Mouse (Mus musculus) brain, adult 2 months (tissue): ENCODE data around the gene Trim44.

ENCODE experiments used
- DNase-seq: peaks from one replicate; pipeline ENCODE4 v3.0.0; 2011; ENCODE audit warnings: low read depth, low spot score

Gene Trim44

DNA sequence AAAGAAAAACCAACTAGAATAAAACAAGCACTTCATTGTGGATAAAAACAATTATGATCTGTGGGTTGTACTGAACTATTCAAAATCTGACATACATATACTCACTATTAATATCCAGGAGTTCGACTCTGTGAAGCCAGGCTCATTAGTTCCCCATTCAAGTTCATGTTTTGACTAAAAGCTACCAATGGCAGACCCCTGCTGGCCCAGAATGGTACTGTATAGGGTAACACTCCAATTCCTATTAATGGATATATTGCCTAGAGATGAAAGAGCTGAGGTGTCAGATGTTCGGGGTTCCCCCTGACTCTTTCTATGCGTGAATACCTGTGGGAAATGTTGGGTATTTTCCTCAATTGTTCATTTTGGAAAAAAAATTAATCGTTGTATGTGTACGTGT lies 117.6 kb downstream of the Trim44 start:
- DNase-seq = peak; percentile 73

DNA sequence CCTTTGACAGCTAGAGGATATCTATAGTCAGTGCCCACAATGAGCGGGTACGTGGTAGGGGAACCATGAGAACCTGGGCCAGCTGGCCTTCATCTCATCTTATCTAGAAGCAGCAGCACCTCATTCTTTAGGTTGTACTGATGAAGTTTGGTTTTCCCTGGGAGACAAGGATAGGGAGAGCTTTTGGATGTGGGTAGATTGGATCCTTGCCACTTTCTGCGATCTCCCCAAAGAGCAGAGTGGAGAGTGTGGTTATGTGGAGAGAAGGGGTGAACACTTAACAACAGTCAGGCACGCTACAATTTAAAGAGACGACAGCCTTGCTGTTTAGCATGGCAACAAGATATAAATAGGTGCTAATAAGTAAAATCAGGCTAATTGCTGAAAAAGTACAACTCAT lies 119.0 kb downstream of the Trim44 start:
- peak; percentile 61 for DNase-seq

DNA sequence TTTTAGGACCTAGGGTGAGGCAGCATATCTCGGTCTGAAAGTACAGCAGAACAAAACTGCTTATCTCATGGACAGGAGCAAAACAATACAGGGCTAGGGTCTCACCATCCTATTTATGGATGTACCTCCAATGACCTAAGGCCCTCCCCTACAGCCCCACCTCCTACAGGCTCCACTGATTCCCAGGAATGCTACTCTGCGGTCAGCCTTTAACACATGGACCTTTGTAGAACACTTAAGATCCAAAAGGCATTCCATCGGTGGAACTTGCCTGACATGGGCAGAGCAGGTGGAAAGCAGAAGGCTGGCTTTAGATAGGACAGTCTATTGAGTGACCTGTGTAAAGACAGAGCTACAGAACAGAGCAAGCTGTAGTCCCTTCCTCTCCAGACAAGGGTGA lies 120.3 kb downstream of the Trim44 start:
- no peak for DNase-seq

DNA sequence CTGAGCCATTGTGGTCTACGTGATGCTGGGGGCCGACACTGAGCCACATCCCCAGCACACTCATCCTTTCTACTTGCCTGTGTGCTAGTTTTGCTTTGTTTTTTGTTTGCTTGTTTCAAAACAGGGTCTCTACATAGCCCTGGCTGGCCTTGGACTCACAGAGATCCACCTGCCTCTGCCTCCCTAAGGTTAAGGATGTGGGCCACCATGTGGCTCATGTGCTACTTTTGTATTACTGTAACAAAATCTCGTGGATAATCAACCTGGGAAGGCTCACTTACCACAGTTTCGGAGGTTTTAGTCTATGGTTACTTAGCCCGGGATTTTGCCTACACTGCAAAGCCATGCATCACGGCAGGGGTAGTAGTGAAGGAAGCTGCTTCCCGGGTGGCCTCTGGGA lies 125.5 kb downstream of the Trim44 start:
- DNase-seq = no peak

DNA sequence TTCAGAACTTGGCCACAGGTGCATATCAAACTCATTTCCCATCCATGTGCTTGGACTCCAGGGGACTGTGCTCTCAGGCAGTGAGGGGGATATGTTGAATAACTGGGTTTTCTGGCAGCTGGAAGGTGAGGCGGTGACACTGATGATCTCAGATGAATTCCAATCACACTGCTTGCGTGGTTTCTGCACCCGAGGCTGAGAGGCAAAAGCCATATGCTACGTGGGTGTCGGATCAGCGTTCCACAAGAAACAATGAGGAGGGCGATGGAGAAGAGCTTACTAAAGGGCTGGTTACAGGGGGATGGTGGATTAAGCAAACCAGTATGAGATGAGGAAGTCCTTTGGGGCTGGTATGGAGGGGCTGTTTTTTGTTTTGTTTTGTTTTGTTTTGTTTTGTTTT lies 127.8 kb downstream of the Trim44 start:
- peak; percentile 76 for DNase-seq

DNA sequence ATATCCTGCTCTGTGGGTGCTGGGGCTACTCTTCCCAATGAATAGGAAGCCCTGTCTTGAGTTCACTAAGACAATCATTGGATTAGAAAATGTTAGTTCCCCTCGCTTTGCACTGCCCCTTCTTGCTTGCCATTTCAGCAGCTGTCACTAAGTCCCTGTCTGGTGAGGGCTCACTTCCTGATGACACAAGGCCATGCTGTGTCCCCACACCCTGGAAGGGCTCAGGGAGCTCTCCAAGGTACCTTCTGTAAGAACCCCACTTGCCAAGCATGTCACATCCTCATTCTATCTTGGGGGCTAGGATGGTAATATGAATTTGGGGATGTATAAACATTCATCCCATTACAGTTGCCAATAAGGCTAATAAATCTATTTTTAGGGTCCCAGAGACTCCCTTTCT lies 129.7 kb downstream of the Trim44 start:
- DNase-seq = no peak

DNA sequence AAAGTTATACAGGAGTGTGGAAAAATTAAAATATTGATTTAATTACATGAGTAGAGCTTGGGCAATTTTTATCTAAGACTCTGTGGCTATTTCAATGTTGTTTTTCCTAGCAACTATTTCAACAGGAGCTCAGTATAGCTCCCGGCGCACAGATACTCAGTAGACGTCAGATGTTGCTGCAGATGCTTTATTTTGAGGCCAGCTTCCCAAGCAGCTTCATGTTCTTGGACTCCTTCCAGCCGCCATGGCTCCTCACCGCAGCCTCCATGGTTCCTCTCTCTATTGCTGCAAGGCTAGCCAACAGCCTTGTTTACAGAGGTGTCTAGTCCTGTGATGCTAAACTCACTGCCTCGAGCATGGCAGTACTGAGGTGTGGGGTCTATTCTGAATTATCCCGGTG lies 134.3 kb downstream of the Trim44 start:
- peak; percentile 83 for DNase-seq

DNA sequence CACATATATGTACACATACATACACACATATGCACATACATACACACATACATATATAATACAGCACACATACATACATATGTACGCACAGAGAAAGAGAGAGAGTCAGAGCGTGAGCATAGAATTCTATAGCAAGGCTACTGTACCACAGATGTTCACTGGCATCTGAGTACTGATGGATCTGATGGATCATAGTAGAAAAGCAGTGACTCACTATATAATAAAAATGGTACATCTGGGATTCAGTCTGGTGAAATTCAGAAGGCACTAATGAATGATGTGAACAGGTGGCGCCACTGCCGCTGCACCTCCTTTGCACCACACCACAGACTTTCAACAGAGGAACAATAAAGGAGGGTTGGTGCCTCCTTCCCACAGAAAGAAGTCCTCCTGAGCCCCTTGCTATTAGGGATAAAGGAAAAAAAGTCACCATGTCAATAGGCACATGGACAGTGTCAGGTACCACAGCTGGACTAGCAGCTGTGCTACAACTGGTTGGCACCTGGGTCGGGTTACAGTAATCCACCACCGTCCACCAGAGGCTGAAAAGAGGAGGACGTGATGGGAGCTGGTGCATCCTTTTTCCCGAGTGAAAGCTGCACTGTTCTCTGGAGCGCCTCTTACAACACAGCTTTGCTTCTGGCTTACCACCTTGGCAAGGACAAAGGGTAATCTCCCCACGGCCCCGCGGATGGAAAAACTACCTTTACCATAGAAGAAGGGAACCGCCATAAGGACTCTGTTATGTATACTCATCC lies 139.9 kb downstream of the Trim44 start:
- no peak for DNase-seq

DNA sequence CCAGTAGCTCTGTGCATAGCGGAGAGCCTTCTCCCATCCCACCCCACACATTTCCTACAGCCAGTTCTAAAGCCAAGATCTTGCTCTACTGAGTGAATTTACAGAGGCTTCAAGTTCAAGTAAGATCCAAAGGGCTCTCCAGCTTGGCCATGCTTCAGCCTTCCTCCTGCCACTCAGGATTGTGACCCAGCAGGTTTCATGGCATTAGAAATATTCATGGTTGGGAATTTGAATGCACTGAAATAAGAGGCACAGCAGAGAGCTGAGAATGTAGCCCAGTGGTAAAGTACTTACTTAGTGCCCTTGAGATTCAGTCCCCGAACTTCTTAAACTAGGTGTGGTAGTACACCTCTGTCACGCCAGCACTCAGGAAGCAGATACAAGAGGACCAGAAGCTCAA lies 140.7 kb downstream of the Trim44 start:
- DNase-seq = no peak

DNA sequence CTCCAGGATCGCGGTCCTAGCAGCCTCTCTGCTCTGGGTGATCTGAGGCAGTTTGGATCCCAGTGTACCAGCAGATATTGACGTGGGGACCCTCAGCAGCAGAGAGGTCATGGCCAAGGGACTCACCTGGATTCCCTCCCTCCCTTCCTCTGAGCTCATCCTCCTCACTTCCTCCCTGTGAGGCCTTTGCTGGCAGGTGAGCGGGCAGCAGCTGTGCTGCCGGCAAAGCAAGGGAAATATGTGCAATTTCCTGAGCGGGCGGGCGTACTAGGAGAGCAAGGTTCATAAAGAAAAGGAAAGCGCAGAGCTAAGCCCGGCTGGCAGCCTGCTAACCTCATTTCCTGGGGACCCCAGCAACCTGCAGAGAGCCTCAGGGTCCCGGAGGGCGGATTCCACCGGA lies 148.5 kb downstream of the Trim44 start:
- peak; percentile 48 for DNase-seq

DNA sequence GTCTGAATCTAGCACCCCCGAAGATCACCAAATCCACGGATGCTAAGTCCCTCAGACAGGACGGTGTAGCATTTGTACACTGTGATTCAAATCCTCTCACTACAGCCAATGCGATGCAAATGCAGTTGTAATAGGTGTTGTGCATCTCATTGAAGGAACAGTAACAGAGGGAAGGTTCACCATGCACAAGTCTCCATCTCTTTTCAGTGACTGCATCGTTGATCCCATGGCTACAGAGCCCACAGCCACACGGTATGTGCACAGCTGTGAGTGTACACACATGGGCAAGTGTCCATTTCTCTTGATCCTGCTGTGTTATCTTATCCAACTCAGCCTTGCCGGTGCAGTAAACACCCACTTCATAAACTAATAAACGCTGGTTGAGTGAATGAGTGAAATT lies 148.9 kb downstream of the Trim44 start:
- no peak for DNase-seq

DNA sequence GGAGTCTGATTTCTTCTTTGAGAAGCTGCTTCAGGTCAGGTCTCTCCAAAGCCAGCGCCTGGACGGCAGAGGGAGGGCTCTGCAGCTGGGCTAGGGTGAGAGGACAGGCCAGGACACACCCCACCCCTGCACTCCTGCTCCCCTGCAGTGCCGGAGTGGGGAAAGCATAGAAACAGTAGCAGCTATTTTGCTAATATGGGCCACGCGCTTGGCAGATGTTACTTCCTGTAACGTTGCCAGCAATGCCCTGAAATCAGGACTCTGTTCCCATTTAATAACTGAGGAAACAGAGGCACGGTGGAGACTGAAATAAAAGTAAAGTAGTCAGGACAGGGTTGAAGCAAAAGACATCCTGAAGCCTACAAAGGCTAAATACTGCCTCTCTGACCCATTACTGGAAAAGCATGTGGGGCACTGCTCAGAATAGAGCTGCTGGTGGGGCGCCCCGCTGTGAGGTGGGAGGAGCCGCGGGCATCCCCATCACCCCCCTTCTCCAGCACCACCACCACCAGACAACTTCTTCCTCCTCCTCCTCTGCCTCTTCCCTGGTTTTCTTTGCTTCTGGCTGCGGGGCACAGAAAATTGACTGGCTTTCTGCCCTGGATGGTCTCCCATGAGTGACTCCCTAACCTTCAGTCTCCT lies 149.5 kb downstream of the Trim44 start:
- peak; percentile 82 for DNase-seq

DNA sequence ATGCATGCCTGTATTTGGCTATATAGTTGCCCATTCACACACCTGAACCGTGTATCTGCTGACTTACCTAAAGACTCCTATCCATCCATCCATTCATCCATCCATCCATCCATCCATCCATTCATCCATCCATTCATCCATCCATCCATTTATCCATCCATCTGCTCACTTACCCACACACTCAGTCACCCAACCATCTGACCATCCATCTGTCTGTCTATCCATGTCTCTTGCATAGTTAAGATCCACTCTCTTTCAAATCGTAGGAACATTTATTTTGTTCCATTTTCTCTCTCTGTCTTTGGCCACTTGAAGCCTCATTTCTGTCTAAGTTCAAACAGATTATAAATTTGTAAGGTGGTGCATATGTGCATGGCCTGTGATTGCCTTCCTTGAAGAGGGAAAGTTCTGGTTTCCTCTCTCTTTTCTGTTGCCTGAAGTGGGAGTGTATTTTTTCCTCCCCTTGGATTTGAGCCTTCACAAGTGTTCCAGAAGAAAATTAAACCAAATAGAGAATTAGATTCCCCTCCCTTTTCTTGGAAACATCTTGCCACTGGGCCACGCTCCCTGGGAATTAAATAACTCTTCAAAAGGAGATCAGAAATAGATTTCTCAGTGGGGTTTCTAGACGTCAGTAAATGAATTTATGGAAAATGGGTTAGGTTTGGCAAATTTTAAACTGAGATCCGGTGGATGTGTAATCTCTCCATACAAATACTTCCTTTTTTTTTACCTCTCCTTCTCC lies 150.9 kb downstream of the Trim44 start:
- DNase-seq = peak; percentile 63

DNA sequence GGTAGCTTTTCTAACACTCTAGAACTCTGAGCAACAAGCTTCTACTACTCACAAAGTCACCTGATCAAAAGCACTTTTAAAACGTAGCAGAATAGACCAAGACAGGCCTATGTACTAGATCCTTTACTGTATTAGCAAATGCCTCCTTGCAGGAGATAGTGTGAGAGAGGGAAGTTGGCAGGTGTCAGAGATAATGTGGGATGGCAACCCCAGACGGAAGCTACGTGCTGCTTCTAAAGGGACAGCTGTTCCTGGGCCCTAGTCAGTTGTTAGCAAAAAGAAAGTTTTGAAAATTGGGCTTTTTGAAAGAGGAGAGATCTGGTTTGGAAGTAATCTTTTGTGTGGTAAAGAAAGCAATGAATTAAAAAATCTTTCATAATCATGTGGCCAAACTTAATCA lies 151.5 kb downstream of the Trim44 start:
- DNase-seq = peak; percentile 55

DNA sequence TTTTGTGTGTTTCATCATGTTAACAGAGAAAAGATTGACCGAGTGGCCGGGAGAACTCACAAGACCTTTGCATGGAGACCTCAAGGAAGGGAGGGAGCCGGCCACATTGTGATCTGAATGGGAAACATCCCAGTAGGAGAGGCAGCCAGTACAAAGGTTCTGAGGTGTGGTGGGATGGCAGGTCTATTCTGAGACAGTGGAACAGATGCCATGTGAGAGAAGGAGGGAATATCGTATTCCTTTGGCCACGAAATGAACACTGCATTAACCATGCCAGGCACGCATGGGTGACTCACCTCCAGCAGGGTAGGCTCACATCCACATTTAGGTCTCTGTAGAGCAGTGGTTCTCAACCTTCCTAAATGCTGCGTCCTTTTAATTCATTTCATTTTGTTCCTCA lies 154.4 kb downstream of the Trim44 start:
- peak; percentile 80 for DNase-seq

DNA sequence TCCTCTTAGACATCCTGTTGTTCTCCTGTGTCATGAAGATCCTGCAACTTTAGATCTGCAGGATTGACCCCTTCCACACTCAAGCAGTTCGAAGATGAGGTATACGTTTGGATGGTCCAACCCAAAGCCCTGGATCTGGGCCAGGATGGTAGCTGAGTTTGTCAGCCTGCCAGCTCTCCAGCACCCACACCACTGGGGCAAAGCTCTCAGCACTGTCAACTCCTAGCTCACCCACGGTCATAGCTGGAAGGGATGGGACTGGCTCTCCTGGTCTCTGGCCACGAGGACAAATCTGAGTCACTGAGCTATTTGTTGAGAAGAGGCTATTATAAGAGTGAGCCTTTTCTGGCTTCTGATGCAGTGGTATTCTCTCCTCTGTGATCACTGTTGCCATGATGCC lies 155.0 kb downstream of the Trim44 start:
- DNase-seq = peak; percentile 88
